Mouse (Mus musculus) adrenal gland, postnatal 10 days (tissue): ENCODE measurements at regions not wholly inside any gene's neighbourhood (a gene's known extent, or its start where the extent isn't known, plus 50 kb on each side); places are given as distances from the start of the nearest gene placed in this dataset.
A peak's percentile ranks its signal among the peaks of the same experiment; 100 is the strongest.

Experiments used
- DNase-seq: peaks from one replicate; pipeline ENCODE4 v3.0.0; 2021; ENCODE audit warnings: mixed read lengths

GRCm38 (mm10) chrX:21644851-21645250 lies 69.8 kb upstream of the Slc6a14 start:
- DNase-seq = no peak

- DNase-seq = peak; percentile 10
Observed at GRCm38 (mm10) chrX:21651508-21652297, 63.0 kb upstream of the Slc6a14 start.
